Mouse (Mus musculus) liver, embryonic 14.5 days (tissue): ENCODE results near the gene Serpina12. TPM values are rescaled to one million over a fixed set of nuclear protein-coding genes. Genes with fewer than 3 reads are reported as not detected.
A peak's percentile ranks its signal among the peaks of the same experiment; 100 is the strongest.

Source experiments
- ATAC-seq: fragments of 200-750 bp; cut with Nextera tagmentation; 2 replicates; pipeline ENCODE4 v1.8.0; 2017; ENCODE audit warnings: moderate number of reproducible peaks, mild to moderate bottlenecking, moderate library complexity; ENCODE audit not compliant: insufficient read depth
- DNase-seq, 3 experiments: peaks; one replicate each; pipeline ENCODE4 v3.0.0-alpha.2; 2012 to 2013; ENCODE audit warnings: low read depth in 3 of 3, low spot score in 3 of 3
- H3K27ac ChIP-seq: fragments of 300-500 bp; sonication (generic); 2 replicates; pipeline ENCODE4 v1.5.1; 2014; ENCODE audit warnings: moderate library complexity, mild to moderate bottlenecking, control low read depth, inconsistent platforms
- H3K27me3 ChIP-seq: fragments of 300-500 bp; sonication (generic); 2 replicates; pipeline ENCODE4 v1.6.1; 2014; ENCODE audit warnings: mild to moderate bottlenecking, low read length, moderate library complexity; ENCODE audit not compliant: control insufficient read depth, insufficient read depth
- H3K36me3 ChIP-seq: fragments of 300-500 bp; sonication (generic); replicated peaks from 2 replicates; pipeline ENCODE4 v1.6.1; 2014; ENCODE audit warnings: low read depth; ENCODE audit not compliant: control insufficient read depth, insufficient read depth
- H3K4me1 ChIP-seq, 2 experiments: fragments of 200-500 bp in 1 of 2; fragments of 300-500 bp in 1 of 2; sonication (generic) in 1 of 2; replicated peaks; 2 replicates each; pipeline ENCODE4 v1.6.1; 2012 to 2014; ENCODE audit warnings: antibody characterized with exemption in 1 of 2, inconsistent platforms in 1 of 2, low read length in 1 of 2; ENCODE audit not compliant: control insufficient read depth in 2 of 2, insufficient read depth in 2 of 2
- H3K4me2 ChIP-seq: fragments of 300-500 bp; sonication (generic); 2 replicates; pipeline ENCODE4 v1.6.1; 2014; ENCODE audit warnings: low read depth, mild to moderate bottlenecking, control low read depth, moderate library complexity
- H3K4me3 ChIP-seq, 2 experiments: fragments of 200-500 bp in 1 of 2; fragments of 300-500 bp in 1 of 2; sonication (generic) in 1 of 2; 2 replicates each; pipeline ENCODE4 v1.5.1; 2012 to 2014; ENCODE audit warnings: low read depth in 2 of 2, low read length in 2 of 2, mild to moderate bottlenecking in 2 of 2, control low read depth in 1 of 2, inconsistent platforms in 1 of 2, moderate library complexity in 1 of 2; ENCODE audit not compliant: insufficient read depth in 1 of 2
- H3K9ac ChIP-seq: fragments of 300-500 bp; sonication (generic); replicated peaks from 2 replicates; pipeline ENCODE4 v1.6.1; 2014; ENCODE audit warnings: mild to moderate bottlenecking, control low read depth, moderate library complexity
- H3K9me3 ChIP-seq: fragments of 300-500 bp; sonication (generic); 2 replicates; pipeline ENCODE4 v1.6.1; 2016; ENCODE audit warnings: low read length, mixed read lengths; ENCODE audit not compliant: control insufficient read depth
- CTCF ChIP-seq: IDR thresholded peaks from 2 replicates; pipeline ENCODE4 v1.5.1; 2016; ENCODE audit warnings: antibody characterized with exemption, low read depth, control low read depth
- EP300 ChIP-seq: IDR thresholded peaks from 2 replicates; pipeline ENCODE4 v1.6.1; 2016; ENCODE audit warnings: antibody characterized with exemption, low read depth
- WGBS: fragments of 180-500 bp; shearing (Covaris S2); extraction: QIAGEN DNeasy Blood & Tissue Kit; methylation state at CpG from one replicate; pipeline ENCODE4 v1.1.7; 2014; ENCODE audit not compliant: insufficient replicate concordance; 5-methylcytosine and 5-hydroxymethylcytosine counted together
- polyA plus RNA-seq, 2 experiments: library from polyadenylated mRNA; depleted of rRNA in 1 of 2; stranded (reverse) in 1 of 2; unstranded in 1 of 2; fragments of >200 nt; fragmentation: Nextera tagmentation in 1 of 2; extraction: Ambion mirVana in 1 of 2; gene quantifications; 2 replicates each; pipeline versions ENCODE4 v1.2.1 to v1.2.3; 2012 to 2014

Serpina12 gene
- polyA plus RNA-seq, 2 experiments, result 0.02 TPM; not detected in 1

DNA sequence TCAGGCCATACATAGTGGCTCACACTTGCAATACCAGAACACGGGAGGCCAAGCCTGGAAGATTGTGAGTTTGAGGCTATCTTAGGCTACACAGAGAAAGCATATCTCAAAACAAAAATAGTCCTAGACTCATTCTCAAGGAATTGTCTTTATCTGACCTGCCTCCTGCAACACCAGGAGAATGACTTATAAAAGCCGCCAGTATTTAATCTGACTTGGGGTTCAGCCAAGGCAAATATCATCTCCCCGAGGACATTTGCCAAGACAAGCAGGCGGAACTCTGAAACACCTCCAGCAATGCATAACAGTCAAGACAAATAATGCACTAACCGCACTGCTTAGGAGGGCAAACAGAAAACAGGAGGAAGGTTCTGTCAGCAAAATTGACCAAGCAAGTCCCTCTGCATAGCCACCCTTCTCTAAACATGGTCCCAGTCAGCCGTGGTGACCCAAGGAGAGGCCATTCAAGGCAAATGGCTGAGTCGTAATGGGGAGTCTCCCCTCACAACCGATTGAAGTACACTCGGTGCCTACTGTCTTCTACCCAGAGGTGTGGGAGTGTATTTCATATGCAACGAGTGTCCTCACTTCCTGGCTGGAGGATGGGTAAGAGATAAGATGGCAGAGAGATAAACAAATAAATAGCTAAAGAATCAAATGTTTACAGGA, 41.5 kb downstream of the Serpina12 start:
- no peak for ATAC-seq

DNA sequence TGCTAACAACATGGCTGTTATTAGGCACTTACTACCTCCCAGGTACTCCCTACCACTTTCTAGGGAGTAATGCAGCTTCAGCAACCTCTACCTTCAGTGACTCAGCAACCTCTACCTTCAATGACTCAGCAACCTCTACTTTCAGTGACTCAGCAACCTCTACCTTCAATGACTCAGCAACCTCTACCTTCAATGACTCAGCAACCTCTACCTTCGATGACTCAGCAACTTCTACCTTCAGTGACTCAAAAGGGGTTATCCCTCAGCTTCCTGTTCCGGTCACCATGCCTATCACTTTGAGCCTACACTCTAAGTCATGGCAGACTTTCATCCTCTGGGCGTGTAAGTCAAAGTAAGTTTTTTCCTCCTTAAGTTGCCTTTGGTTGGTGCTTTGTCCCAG, 43.6 kb downstream of the Serpina12 start:
- no peak overlapping the region for H3K4me3 ChIP-seq
- H3K9ac ChIP-seq, result no peak overlapping the region
- DNase-seq (no peak), ATAC-seq (no peak)
- TF ChIP-seq EP300 (no peak), CTCF (no peak)
- no peak overlapping the region for H3K27ac ChIP-seq
- H3K36me3 ChIP-seq, result no peaks in the 10 kb centered on the region
- no peaks in the 10 kb centered on the region for H3K9me3 ChIP-seq
- 62% methylated on average over 3 of the region's 3 CpGs for WGBS
- H3K27me3 ChIP-seq, result no peaks in the 10 kb centered on the region
- H3K4me2 ChIP-seq, result no peak overlapping the region
- H3K4me1 ChIP-seq, result peaks cover 0 to 3% of the 10 kb centered on the region in 2 experiments; a peak in 2 of 4 replicates

More for the DNA sequence above, 41.5 kb downstream of the Serpina12 start:
- Histone ChIP-seq H3K4me1 (peaks cover 0 to 3% of the 10 kb centered on the region in 2 experiments; a peak in 2 of 4 replicates), H3K4me3 (no peak overlapping the region), H3K27me3 (no peaks in the 10 kb centered on the region), H3K36me3 (no peaks in the 10 kb centered on the region), H3K9me3 (no peaks in the 10 kb centered on the region), H3K9ac (no peak overlapping the region), H3K4me2 (no peak overlapping the region), H3K27ac (no peak overlapping the region)
- DNase-seq, result no peak
- 59% methylated on average over 10 of the region's 10 CpGs for WGBS
- TF ChIP-seq EP300 (no peak), CTCF (no peak)

GRCm38 (mm10) chr12:103999611-104000010, 44.6 kb downstream of the Serpina12 start:
- Histone ChIP-seq H3K4me3 (no peak overlapping the region), H3K36me3 (no peaks in the 10 kb centered on the region), H3K4me2 (no peak overlapping the region), H3K27me3 (no peaks in the 10 kb centered on the region), H3K27ac (no peak overlapping the region), H3K9ac (no peak overlapping the region), H3K9me3 (no peaks in the 10 kb centered on the region), H3K4me1 (peaks cover 0 to 3% of the 10 kb centered on the region in 2 experiments; a peak in 2 of 4 replicates)
- ATAC-seq (no peak), DNase-seq (no peak)
- 72% methylated on average over 8 of the region's 8 CpGs for WGBS
- no peak for TF ChIP-seq CTCF
- no peak for TF ChIP-seq EP300

DNA sequence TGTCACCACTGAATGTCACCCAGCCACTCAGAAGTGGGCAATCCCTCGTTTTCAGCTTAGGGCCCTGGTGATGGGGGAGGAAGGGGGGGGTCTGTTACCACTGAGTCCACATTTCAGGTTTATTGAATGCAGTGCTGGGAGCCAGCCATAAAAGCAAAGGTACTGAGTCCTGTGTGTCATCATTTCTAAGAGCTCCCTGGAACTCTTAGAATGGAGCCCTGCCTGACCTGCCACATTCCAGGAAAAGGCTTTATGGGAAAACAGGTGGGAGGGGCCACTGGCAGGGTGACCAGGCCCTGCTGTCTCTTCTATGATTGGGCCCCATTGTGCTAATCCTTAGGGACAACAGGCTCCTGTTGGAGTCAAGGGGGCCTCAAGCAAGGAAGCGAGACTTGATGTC, 47.7 kb downstream of the Serpina12 start:
- TF ChIP-seq CTCF, result no peak
- TF ChIP-seq EP300, result no peak
- ATAC-seq (no peak), DNase-seq (no peak)
- Histone ChIP-seq H3K27me3 (no peaks in the 10 kb centered on the region), H3K4me2 (no peak overlapping the region), H3K36me3 (no peaks in the 10 kb centered on the region), H3K27ac (no peak overlapping the region), H3K9me3 (no peaks in the 10 kb centered on the region), H3K4me1 (no peaks in the 10 kb centered on the region), H3K9ac (no peak overlapping the region), H3K4me3 (no peak overlapping the region)
- 58% methylated on average over 2 of the region's 2 CpGs for WGBS

DNA sequence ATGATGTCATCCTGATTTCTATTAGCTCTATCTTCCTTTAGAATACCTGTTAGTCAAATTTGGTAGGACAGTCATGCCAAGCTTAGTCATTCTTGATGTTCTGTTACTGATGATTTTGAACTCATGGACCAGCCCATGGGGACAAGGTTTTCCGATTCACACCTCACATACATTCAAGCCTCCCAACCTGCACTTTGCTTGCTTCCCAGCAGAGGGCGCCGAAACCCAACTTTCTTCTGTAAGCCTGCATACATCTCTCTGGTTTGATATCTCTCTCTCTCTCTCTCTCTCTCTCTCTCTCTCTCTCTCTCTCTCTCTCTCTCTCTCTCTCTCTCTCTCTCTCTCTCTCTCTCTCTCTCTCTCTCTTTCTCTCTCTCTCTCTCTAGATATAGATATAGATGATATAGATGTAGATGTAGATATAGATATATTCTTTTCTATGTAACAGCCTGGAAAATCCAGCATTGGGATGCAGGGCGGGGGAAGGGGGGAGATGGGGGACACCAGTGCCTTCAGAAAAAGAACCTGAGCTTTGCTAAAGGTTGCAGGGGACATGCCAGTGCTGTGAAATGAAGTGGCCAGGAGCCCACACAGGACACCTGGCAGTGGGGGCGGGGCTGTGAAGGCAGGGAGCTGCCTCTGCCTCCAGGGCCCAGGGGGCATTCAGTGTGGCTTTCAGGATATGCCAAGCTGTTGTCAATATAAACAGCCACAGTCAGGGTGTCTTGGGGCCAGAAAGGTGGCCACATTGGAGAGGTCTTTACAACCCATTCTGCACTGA, 48.8 kb downstream of the Serpina12 start:
- Histone ChIP-seq H3K36me3 (no peaks in the 10 kb centered on the region), H3K9ac (no peak overlapping the region), H3K4me3 (no peak overlapping the region), H3K27me3 (no peaks in the 10 kb centered on the region), H3K27ac (no peak overlapping the region), H3K4me1 (no peaks in the 10 kb centered on the region), H3K9me3 (no peaks in the 10 kb centered on the region), H3K4me2 (no peak overlapping the region)
- DNase-seq, result peak in 1 of 3 experiments; percentile 17
- WGBS, result 24% methylated on average over 5 of the region's 5 CpGs
- no peak for ATAC-seq
- TF ChIP-seq EP300 (no peak), CTCF (peak; percentile 76)
